Mouse (Mus musculus) liver, embryonic 14.5 days (tissue): ENCODE measurements around the gene Ecm2.

ENCODE experiments used
- CTCF ChIP-seq: IDR thresholded peaks from 2 replicates; pipeline ENCODE4 v1.5.1; 2016; ENCODE audit warnings: antibody characterized with exemption, low read depth, control low read depth
- EP300 ChIP-seq: IDR thresholded peaks from 2 replicates; pipeline ENCODE4 v1.6.1; 2016; ENCODE audit warnings: antibody characterized with exemption, low read depth

DNA sequence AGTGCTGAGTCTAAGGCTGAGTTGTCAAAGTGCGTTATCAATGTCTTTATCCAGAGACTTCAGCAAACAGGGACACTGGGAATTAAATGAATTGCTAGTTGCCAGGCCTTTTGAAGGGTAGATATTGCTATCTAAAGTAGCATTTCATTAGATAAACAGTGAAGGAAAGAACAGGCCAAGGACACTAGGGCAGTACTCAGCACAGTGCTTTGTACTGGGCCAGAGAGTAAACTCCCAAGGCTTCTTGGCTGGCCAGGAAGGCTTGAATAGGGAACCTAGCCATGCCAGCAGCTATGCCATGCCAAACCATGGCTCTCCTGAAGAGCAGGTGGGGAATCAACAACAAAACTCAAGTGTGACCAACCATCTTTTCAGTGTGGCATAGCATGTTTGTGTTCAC is 32.3 kb downstream of the Ecm2 start:
- TF ChIP-seq CTCF = no peak
- no peak for TF ChIP-seq EP300
